Mouse (Mus musculus) cerebellum, adult 8-10 months (tissue): ENCODE results near the gene Grb2.

Experiments used
- DNase-seq: peaks from one replicate; pipeline ENCODE4 v3.0.0; 2022

Gene Grb2

DNA sequence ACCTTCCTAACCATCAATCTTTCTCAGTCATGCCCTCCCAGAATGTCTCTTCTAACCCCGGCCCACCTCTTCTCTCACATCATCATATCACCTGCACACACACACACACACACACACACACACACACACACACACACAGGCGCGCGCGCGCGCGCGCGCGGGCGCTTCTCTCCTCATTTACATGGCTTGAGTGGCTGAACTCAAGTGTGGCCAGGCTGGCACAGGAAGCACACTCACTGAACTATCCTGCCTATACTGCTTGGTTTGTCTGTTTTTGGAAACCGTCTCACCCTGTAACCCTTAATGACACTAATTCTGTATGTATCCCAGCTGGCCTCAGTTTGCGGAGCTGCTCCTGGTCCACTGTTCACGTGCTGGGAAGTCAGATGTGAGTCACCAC, 107.7 kb downstream of the Grb2 start:
- DNase-seq, result no peak

DNA sequence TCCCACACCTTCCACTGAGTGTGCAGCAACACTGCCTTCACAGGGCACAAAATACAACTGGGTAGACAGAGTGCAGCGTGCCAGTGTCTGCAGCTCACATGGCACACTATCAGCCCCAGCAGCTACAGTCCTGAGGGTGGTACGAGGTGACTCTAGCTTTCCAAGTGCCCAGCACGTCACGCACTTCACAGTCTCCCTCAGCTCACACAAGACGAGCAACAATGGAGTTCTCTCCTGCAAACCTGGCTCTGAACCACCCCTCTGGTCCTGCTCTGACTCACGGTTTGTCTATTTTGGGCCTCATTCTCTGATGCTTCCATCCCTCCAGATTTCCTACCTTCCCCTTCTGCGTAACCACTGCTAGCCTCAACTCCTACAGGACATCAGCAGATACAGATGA, 108.7 kb downstream of the Grb2 start:
- DNase-seq, result no peak

DNA sequence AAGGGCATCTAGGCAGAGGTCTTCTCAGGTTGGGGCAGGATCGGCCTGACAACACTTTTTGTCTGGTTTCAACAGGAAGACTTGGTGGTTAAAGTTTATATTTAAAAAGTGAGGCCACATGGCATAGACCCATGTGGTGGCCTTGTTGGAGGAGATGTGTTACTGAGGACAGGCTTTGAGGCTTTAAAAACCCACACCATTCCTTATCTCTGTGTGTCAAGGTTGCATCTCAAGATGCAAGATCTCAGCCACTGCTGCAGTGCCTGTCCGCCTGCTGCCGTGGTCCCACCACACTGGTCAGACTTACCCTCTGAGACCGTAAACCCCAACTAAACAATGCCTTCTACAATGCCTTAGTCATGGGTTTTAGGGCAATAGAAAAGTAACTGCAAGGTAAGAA, 110.1 kb downstream of the Grb2 start:
- DNase-seq, result no peak

DNA sequence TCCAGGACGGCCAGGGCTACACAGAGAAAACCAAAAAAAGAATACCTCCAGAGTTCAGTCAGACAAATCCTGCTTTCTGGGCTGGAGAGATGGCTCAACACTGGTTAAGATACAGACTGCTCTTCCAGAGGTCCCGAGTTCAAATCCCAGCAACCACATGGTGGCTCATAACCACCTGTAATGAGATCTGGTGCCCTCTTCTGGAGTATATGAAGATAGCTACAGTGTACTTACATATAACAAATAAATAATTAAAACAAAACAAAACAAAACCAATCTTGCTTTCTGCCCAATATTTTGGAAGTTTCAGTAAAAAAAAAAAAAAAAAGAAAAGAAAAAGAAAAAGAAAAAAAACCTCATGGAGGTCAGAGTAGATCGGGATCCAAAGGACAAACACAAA, 113.2 kb downstream of the Grb2 start:
- DNase-seq, result no peak
